ENCODE assay signal across 10 mouse cellular contexts in the genomic region with DNA sequence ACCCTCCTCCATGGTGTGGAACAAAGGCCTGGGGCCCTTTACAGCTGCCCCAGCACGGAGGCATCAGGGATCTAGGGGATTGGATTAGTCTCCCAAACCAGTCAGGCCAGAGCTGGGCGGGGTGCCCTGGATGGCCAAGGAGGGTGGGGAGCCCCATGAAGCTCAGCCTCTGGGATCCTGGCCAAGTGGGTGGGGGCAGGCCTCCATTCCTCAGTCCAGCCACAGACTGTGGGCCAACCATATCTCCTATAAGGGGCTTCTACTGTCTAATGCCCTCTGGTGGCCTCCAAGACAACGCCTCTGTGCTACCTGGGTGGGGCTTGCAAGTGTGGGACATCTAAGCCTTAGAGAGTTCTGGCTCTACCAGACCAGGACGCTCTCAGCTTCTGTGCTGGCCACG. TPM values are rescaled to one million over a fixed set of nuclear protein-coding genes. Genes with fewer than 3 reads are reported as not detected.
A peak's percentile ranks its signal among the peaks of the same experiment; 100 is the strongest.
DNase-seq lines count a peak whose midpoint lies in the region; ATAC-seq lines count a peak whose summit lies in the region.
"Had no signal": no experiment of that assay in that cellular context is flagged by ENCODE, and none has a peak within 500 bp of the region (broad histone marks: within the 10 kb centered on the region; RNA-seq: fewer than 3 reads in every experiment).

No protein-coding gene starts in this region.

- H3K27me3 ChIP-seq in hindbrain, embryonic 10.5 days (ENCODE audit: insufficient read depth, poor library complexity, severe bottlenecking): no peaks in the 10 kb centered on the region
- H3K27me3 ChIP-seq in hindbrain, embryonic 12.5 days: no peaks in the 10 kb centered on the region
- H3K27me3 ChIP-seq: Patski had no signal

- H3K36me3 ChIP-seq in hindbrain, embryonic 10.5 days: peaks cover 9% of the 10 kb centered on the region
- H3K36me3 ChIP-seq in hindbrain, embryonic 12.5 days: peaks cover 18% of the 10 kb centered on the region; the same call in 1 of the 2 replicates

- H3K4me3 ChIP-seq in hindbrain, embryonic 10.5 days: 0 out of 2 replicates have a peak overlapping the region, but pooled peaks have one; percentile 85
- no peak overlapping the region for H3K4me3 ChIP-seq in hindbrain, embryonic 12.5 days

- intact Hi-C loops in left cerebral cortex, postnatal 14 days (cut with DNase I): no loop called here

- no peak overlapping the region for H3K4me2 ChIP-seq in hindbrain, embryonic 12.5 days (replicated peaks)

- no peak for DNase-seq in hindbrain, embryonic 10.5 days (ENCODE audit: low spot score)
- DNase-seq in ES-CJ7 (ENCODE audit: low read depth, low spot score): peak; percentile 25
- peak; percentile 31 to 52 for DNase-seq in gastrocnemius, adult 8-10 months (ENCODE audit: low spot score in 2 of 2)
- peak; percentile 75 for DNase-seq in lung, postnatal 14 days
- no peak for DNase-seq in frontal cortex, postnatal 14 days (ENCODE audit: low spot score in 2 of 2)
- DNase-seq in left cerebral cortex, postnatal 14 days (ENCODE audit: low spot score in 2 of 2): no peak
- DNase-seq in frontal cortex, postnatal 36 days (ENCODE audit: low spot score in 2 of 2): no peak

- H3K4me1 ChIP-seq in hindbrain, embryonic 10.5 days (replicated peaks): peaks cover 25% of the 10 kb centered on the region
- H3K4me1 ChIP-seq in hindbrain, embryonic 12.5 days: peaks cover 19% of the 10 kb centered on the region

- no peak overlapping the region for H3K9ac ChIP-seq in hindbrain, embryonic 12.5 days

- no peak for ATAC-seq in hindbrain, embryonic 12.5 days (ENCODE audit: low FRiP score)
- ATAC-seq: Patski had no signal

- peaks cover 4% of the 10 kb centered on the region; the same call in 1 of the 2 replicates for H3K9me3 ChIP-seq in hindbrain, embryonic 10.5 days
- no peaks in the 10 kb centered on the region for H3K9me3 ChIP-seq in hindbrain, embryonic 12.5 days (replicated peaks)

- H3K27ac ChIP-seq in hindbrain, embryonic 10.5 days: no peak overlapping the region
- H3K27ac ChIP-seq in hindbrain, embryonic 12.5 days: no peak overlapping the region

- WGBS in hindbrain, embryonic 10.5 days: 82% methylated on average over 5 of the region's 5 CpGs
- WGBS in hindbrain, embryonic 12.5 days: 82% methylated on average over 5 of the region's 5 CpGs

RNA-seq across cellular contexts. Expression of gene Paxx, which starts 2.0 kb away (rescaled TPM):
- polyA plus RNA-seq in hindbrain, embryonic 10.5 days (2016; fragmentation: Nextera tagmentation; extraction: Ambion mirVana): 17.0 and 31.3 TPM in 2 replicates
- polyA plus RNA-seq in hindbrain, embryonic 12.5 days (2016; fragmentation: Nextera tagmentation; extraction: Ambion mirVana): 41.6 and 49.4 TPM in 2 replicates
- 10 to 100 TPM; 11.2 to 15.0 (median 14.9) TPM for total RNA-seq in gastrocnemius, adult 8-10 months (2022)
- total RNA-seq in left cerebral cortex, postnatal 14 days (2021): 10 to 100 TPM; 64.1 to 66.3 TPM

RNA-seq across cellular contexts. Expression of gene Clic3, which starts 2.3 kb away (rescaled TPM):
- 0.90 and 1.2 TPM in 2 replicates for polyA plus RNA-seq in hindbrain, embryonic 10.5 days (2016; fragmentation: Nextera tagmentation; extraction: Ambion mirVana)
- polyA plus RNA-seq in hindbrain, embryonic 12.5 days (2016; fragmentation: Nextera tagmentation; extraction: Ambion mirVana): 2.3 and 2.4 TPM in 2 replicates
- 1 to 10 TPM in 1 of 4 experiments, under 1 TPM in 2, not detected in 1; 0.64 to 1.1 (median 0.77) TPM for total RNA-seq in gastrocnemius, adult 8-10 months (2022)
- total RNA-seq in left cerebral cortex, postnatal 14 days (2021): 1 to 10 TPM in 1 of 2 experiments, under 1 TPM in 1; 0.59 to 1.2 TPM

RNA-seq across cellular contexts. Expression of gene Ptgds, which starts 10.9 kb away (rescaled TPM):
- 0.49 and 1.7 TPM in 2 replicates for polyA plus RNA-seq in hindbrain, embryonic 10.5 days (2016; fragmentation: Nextera tagmentation; extraction: Ambion mirVana)
- polyA plus RNA-seq in hindbrain, embryonic 12.5 days (2016; fragmentation: Nextera tagmentation; extraction: Ambion mirVana): 2.8 and 3.0 TPM in 2 replicates
- total RNA-seq in gastrocnemius, adult 8-10 months (2022): not detected
- 1,000 to 10,000 TPM; 1,462 to 1,765 TPM for total RNA-seq in left cerebral cortex, postnatal 14 days (2021)

RNA-seq across cellular contexts. Expression of gene Abca2, which starts 30.4 kb away (rescaled TPM):
- polyA plus RNA-seq in hindbrain, embryonic 10.5 days (2016; fragmentation: Nextera tagmentation; extraction: Ambion mirVana): 5.7 and 5.9 TPM in 2 replicates
- 10.1 and 10.6 TPM in 2 replicates for polyA plus RNA-seq in hindbrain, embryonic 12.5 days (2016; fragmentation: Nextera tagmentation; extraction: Ambion mirVana)
- total RNA-seq in gastrocnemius, adult 8-10 months (2022): 10 to 100 TPM; 14.6 to 19.4 (median 16.0) TPM
- 100 to 1,000 TPM; 137 to 152 TPM for total RNA-seq in left cerebral cortex, postnatal 14 days (2021)

RNA-seq across cellular contexts. Expression of gene Lcn12, which starts 34.8 kb away (rescaled TPM):
- polyA plus RNA-seq in hindbrain, embryonic 10.5 days (2016; fragmentation: Nextera tagmentation; extraction: Ambion mirVana): not detected in 2 replicates
- not detected in 2 replicates for polyA plus RNA-seq in hindbrain, embryonic 12.5 days (2016; fragmentation: Nextera tagmentation; extraction: Ambion mirVana)
- not detected for total RNA-seq in gastrocnemius, adult 8-10 months (2022)
- not detected for total RNA-seq in left cerebral cortex, postnatal 14 days (2021)
- total RNA-seq: left cerebral cortex, adult 18-20 months had no signal
- polyA plus RNA-seq: Patski had no signal

Comparison
In these comparisons a context has a peak if more than half of its experiments do, and no peak if none do; other contexts are left out.
1. DNase-seq: peak in ES-CJ7 (single experiment), gastrocnemius, adult 8-10 months (2 of 2) and lung, postnatal 14 days (single experiment); none in hindbrain, embryonic 10.5 days (single experiment), frontal cortex, postnatal 14 days (0 of 2), left cerebral cortex, postnatal 14 days (0 of 2) and frontal cortex, postnatal 36 days (0 of 2).
2. RNA of gene Paxx, which starts 2.0 kb away (total RNA-seq): 64.1 to 66.3 TPM in left cerebral cortex, postnatal 14 days; 11.2 to 15.0 TPM in gastrocnemius, adult 8-10 months; every median in the first group is over 4 times any median in the second.
3. RNA of gene Ptgds, which starts 10.9 kb away (total RNA-seq): 1,462 to 1,765 TPM in left cerebral cortex, postnatal 14 days; not detected in gastrocnemius, adult 8-10 months; every median in the first group is over 1,000 times any median in the second.